Mouse (Mus musculus): ENCODE measurements around the gene Csf1.

GRCm38 (mm10) chr3:107758638-107759037, 1.6 kb downstream of the Csf1 start:
- TF ChIP-seq TAL1 (IDR thresholded peaks at IDR 0.05; ENCODE audit: low read length) (no peak), GATA1 (IDR thresholded peaks at IDR 0.05; ENCODE audit: low read length) (no peak)

All from erythroblast, embryonic 14.5 days (primary cell).